Mouse (Mus musculus) midbrain, embryonic 10.5 days (tissue): ENCODE data around the gene Sbno2. TPM values are rescaled to one million over a fixed set of nuclear protein-coding genes. Genes with fewer than 3 reads are reported as not detected.
A peak's percentile ranks its signal among the peaks of the same experiment; 100 is the strongest.

Experiments
- DNase-seq: peaks from one replicate; pipeline ENCODE4 v3.0.0-alpha.2; 2017; ENCODE audit warnings: low spot score
- H3K27ac ChIP-seq: fragments of 300-500 bp; sonication (generic); replicated peaks from 2 replicates; pipeline ENCODE4 v1.5.1; 2016; ENCODE audit warnings: mild to moderate bottlenecking
- H3K27me3 ChIP-seq: fragments of 300-500 bp; sonication (generic); 2 replicates; pipeline ENCODE4 v1.6.1; 2016; ENCODE audit warnings: low read depth, mild to moderate bottlenecking; ENCODE audit not compliant: poor library complexity, severe bottlenecking
- H3K36me3 ChIP-seq: fragments of 300-500 bp; sonication (generic); 2 replicates; pipeline ENCODE4 v1.6.1; 2016; ENCODE audit warnings: mild to moderate bottlenecking, moderate library complexity
- H3K4me1 ChIP-seq: fragments of 300-500 bp; sonication (generic); 2 replicates; pipeline ENCODE4 v1.6.1; 2016
- H3K4me3 ChIP-seq: fragments of 300-500 bp; sonication (generic); 2 replicates; pipeline ENCODE4 v1.5.1; 2016; ENCODE audit warnings: mild to moderate bottlenecking, moderate library complexity
- H3K9me3 ChIP-seq: fragments of 300-500 bp; sonication (generic); replicated peaks from 2 replicates; pipeline ENCODE4 v1.6.1; 2016; ENCODE audit warnings: mild to moderate bottlenecking
- WGBS: fragments of 180-500 bp; shearing (Covaris S2); methylation state at CpG from one replicate; pipeline ENCODE4 v1.1.7; 2016; 5-methylcytosine and 5-hydroxymethylcytosine counted together
- polyA plus RNA-seq: library from polyadenylated mRNA; unstranded; fragments of >200 nt; fragmentation: Nextera tagmentation; extraction: Ambion mirVana; gene quantifications from 2 replicates; pipeline ENCODE4 v1.2.1, GENCODE M21; 2016

Sbno2 gene
- polyA plus RNA-seq, 1 experiment from 2014 or later: 15.0 TPM

DNA sequence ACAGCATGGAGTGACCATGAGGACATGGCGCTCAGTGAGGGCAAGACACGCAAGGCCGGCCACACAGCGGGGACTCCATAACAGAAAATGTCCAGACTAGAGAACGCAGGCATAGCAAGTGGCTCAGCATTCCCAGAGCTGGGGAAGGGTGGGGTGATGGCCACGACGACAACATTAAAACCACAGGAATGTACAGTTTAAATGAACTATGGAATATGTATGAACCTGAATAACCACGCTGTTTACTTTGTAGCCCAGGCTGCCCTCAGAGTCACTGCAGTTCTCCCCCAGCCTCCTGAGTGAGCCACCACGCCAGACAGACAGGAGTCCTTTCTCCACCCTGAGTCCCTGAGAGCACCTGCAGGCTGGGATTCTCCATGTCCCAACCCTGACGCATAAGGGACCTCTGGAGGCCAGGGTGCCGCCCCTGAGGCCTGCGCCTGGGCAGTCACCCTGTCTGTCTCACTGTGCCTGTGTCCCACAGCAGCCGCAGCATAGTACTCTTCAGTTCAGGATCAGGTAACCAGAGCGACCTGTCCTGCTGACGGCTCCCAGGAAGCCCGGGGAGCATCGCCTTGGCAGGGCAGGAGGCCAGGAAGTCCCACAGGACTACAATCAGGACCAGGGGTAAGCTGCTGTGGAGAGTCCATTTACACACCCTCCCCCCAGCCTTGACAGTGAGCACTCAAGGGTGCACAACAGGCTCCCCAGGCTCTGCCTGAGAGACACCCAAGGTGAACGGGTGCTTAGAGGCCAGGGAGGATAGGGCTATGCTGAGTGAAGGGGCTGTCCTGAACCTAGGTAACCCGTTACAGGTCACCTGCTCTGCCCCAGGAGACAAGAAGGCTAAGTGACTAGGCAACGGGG lies 32.5 kb downstream of the Sbno2 start:
- 0 out of 2 replicates have a peak, but pooled peaks cover 6% of the 10 kb centered on the region for H3K36me3 ChIP-seq
- no peak overlapping the region for H3K4me3 ChIP-seq
- no peak overlapping the region for H3K27ac ChIP-seq
- peaks cover 26% of the 10 kb centered on the region for H3K4me1 ChIP-seq
- H3K27me3 ChIP-seq: 0 out of 2 replicates have a peak, but pooled peaks cover 6% of the 10 kb centered on the region
- WGBS: 84% methylated on average over 20 of the region's 20 CpGs
- no peaks in the 10 kb centered on the region for H3K9me3 ChIP-seq
- no peak for DNase-seq

DNA sequence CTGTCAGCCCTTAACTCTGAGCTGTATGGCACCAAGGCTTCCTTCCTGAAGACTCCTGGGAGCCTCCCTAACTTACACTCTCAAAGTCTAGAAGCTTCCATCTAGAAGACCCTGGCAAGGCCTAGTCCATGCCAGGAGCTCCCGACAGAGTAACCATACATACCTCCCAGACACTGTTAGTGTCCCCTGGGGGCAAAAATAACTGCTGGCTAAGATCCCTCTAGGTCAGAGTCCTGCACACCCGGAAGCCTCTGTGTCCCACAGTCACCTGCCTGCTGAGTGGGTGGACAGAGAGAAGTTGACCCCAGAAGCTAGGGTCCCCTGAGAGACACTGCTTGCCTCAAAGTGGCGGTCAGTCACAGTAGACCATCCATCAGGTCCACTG lies 33.9 kb downstream of the Sbno2 start:
- H3K4me1 ChIP-seq: peaks cover 26% of the 10 kb centered on the region
- DNase-seq: no peak
- H3K27ac ChIP-seq: no peak overlapping the region
- H3K27me3 ChIP-seq: 0 out of 2 replicates have a peak, but pooled peaks cover 6% of the 10 kb centered on the region
- no peaks in the 10 kb centered on the region for H3K9me3 ChIP-seq
- WGBS: 83% methylated on average over 3 of the region's 3 CpGs
- H3K4me3 ChIP-seq: no peak overlapping the region
- H3K36me3 ChIP-seq: peaks cover 13% of the 10 kb centered on the region

DNA sequence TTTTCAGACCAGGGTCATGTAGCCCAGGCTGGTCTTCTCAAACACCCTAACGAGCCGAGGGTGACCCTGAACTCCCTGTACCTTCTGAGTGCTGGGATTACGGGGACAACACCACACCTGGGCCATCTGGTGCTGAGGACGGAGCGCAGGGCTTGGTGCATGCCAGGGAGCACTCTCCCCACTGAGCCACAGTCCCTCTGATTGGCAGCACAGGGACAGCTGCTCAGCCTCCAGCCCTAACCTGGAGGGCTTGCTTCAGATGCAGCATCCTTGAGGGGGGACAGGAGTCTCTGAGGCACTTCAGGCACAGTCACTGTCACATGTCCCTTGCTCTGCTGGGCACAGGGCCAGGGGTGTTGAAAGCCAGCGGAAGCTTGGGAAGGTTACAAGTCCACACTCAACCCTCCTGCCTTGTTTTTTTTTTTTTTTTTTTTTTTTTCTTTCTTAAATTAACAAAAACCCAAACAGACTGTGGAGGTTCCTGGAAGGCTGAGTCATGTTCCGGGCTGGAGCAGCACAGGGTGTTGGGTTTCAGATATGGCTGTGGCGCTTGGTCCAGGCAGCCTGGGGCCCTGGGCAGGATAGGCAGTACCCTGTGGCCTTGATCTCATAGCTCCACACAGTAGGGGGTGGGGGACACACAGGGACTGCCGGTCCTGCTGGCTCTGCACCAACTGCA lies 34.4 kb downstream of the Sbno2 start:
- H3K36me3 ChIP-seq: peaks cover 16% of the 10 kb centered on the region
- no peak overlapping the region for H3K4me3 ChIP-seq
- H3K27ac ChIP-seq: 0 out of 2 replicates have a peak overlapping the region, but pooled peaks have one; percentile 35
- H3K4me1 ChIP-seq: peaks cover 25% of the 10 kb centered on the region
- no peaks in the 10 kb centered on the region for H3K9me3 ChIP-seq
- DNase-seq: no peak
- 0 out of 2 replicates have a peak, but pooled peaks cover 6% of the 10 kb centered on the region for H3K27me3 ChIP-seq
- 75% methylated on average over 9 of the region's 9 CpGs for whole genome bisulfite sequencing

DNA sequence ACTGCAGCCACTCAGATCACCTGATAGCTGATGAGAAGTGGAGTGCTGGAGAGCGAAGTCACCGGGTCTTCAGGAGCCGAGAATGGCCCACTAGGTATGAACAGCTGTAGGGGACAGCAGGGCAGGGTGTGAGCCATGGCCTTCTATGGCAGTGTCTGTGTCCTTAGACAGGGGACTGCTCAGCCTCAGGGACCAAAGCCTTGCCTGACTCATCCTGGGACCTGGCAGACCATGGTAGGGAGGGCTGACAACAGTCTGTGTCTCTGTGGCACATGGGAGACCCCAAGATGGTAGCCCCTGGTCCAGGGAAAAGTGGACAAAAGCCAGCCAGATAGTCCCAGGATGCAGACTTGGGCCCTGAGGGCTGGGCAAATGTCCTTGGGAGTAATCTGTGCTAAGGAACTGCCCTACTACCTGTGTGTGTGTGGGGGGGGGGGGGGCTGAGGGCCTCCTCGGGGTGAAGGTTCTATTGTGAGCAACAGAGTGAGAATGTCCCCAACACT lies 35.4 kb downstream of the Sbno2 start:
- H3K4me3 ChIP-seq: no peak overlapping the region
- H3K36me3 ChIP-seq: peaks cover 20% of the 10 kb centered on the region
- no peak overlapping the region for H3K27ac ChIP-seq
- WGBS: 91% methylated on average over 4 of the region's 4 CpGs
- DNase-seq: no peak
- no peaks in the 10 kb centered on the region for H3K9me3 ChIP-seq
- H3K4me1 ChIP-seq: peaks cover 15% of the 10 kb centered on the region
- 0 out of 2 replicates have a peak, but pooled peaks cover 3% of the 10 kb centered on the region for H3K27me3 ChIP-seq

DNA sequence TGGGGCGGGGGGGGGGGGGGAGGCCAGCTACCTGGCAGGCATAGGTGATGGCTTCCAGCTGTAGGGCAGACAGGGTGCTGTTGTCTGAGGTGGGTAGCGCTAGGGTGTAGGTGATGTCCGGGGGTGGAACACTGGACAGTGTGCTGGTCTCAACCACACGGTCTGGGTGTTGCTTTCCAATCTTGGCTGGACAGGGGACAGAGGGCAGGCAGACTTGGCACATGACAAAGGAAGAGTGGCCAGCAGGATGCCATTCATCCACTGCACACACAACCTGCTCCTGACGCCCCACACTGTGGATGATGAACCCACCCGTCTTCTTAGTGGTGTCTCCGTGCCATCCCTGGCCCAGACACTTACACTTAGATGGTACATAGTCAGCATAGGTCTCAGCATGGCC lies 36.1 kb downstream of the Sbno2 start:
- 90% methylated on average over 6 of the region's 7 CpGs for WGBS
- peaks cover 11% of the 10 kb centered on the region for H3K4me1 ChIP-seq
- H3K27me3 ChIP-seq: no peaks in the 10 kb centered on the region
- no peak overlapping the region for H3K4me3 ChIP-seq
- peaks cover 27% of the 10 kb centered on the region for H3K36me3 ChIP-seq
- no peak overlapping the region for H3K27ac ChIP-seq
- DNase-seq: no peak
- no peaks in the 10 kb centered on the region for H3K9me3 ChIP-seq

GRCm38 (mm10) chr10:80063877-80064650 lies 41.3 kb downstream of the Sbno2 start:
- DNase-seq: no peak
- Histone ChIP-seq H3K27ac (0 out of 2 replicates have a peak overlapping the region, but pooled peaks have one; percentile 28), H3K27me3 (no peaks in the 10 kb centered on the region), H3K4me3 (no peak overlapping the region), H3K36me3 (peaks cover 74% of the 10 kb centered on the region), H3K4me1 (no peaks in the 10 kb centered on the region), H3K9me3 (no peaks in the 10 kb centered on the region)
- WGBS: 73% methylated on average over 23 of the region's 23 CpGs

DNA sequence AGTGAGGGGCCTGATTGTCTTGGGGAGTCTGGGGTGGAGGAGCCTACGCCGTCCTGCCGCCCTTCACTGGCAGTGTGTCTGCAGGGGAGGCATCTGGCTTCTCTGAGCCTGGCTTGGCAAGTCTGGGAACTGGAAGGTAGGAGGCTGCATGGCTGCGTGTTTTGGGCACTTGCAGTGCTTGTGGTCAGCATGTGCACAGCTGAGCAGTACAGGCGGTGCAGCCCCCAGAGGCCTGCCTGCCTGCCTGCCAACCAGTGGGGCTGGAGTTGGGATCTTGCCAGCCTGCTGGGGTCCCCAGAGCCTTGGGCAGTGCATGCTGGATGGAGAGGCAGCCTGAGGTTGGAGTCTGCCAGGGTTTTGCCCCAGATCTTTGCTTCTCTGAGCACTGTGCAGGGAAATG lies 42.3 kb downstream of the Sbno2 start:
- H3K36me3 ChIP-seq: peaks cover 83% of the 10 kb centered on the region
- 95% methylated on average over 5 of the region's 5 CpGs for WGBS
- DNase-seq: no peak
- no peaks in the 10 kb centered on the region for H3K9me3 ChIP-seq
- no peaks in the 10 kb centered on the region for H3K27me3 ChIP-seq
- no peak overlapping the region for H3K4me3 ChIP-seq
- H3K27ac ChIP-seq: no peak overlapping the region
- no peaks in the 10 kb centered on the region for H3K4me1 ChIP-seq

DNA sequence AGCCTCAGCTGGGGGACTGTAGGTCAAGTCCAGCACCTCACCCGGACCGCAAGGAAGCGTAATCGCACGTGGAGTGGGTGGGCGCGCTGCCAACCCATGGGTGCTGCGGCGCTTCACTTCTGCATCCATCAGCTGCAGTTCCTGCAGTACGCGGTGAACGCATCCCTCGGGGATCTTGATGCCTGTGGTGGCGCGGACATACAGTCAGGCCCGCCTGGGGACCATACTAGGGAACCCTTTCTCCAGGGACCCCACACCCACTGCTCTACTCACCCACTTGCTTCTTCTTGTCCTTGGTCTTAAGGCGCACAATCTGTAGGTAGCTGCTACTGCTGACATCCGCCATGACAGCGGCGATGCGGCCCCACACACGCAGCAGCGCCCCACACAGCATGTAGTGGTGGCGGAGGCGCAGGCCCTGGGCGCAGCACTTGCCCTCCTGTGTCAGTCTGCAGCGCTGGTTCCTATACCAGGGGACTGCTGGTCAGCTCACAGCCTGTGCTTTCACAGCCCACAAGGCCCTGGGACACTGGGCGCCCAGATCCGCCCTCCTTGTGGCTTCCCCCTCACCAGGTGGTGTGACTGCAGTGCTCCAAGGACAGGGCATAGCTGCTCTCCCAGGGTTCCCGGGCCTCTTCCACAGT lies 47.6 kb downstream of the Sbno2 start:
- no peaks in the 10 kb centered on the region for H3K9me3 ChIP-seq
- 81% methylated on average over 30 of the region's 30 CpGs for WGBS
- H3K36me3 ChIP-seq: peaks cover 75% of the 10 kb centered on the region
- H3K4me1 ChIP-seq: peaks cover 32% of the 10 kb centered on the region
- DNase-seq: no peak
- H3K27ac ChIP-seq: no peak overlapping the region
- no peaks in the 10 kb centered on the region for H3K27me3 ChIP-seq
- H3K4me3 ChIP-seq: no peak overlapping the region

GRCm38 (mm10) chr10:80056976-80057682 lies 48.2 kb downstream of the Sbno2 start:
- Histone ChIP-seq H3K36me3 (peaks cover 68% of the 10 kb centered on the region), H3K4me1 (peaks cover 38% of the 10 kb centered on the region), H3K4me3 (no peak overlapping the region), H3K9me3 (no peaks in the 10 kb centered on the region), H3K27me3 (no peaks in the 10 kb centered on the region), H3K27ac (no peak overlapping the region)
- no peak for DNase-seq
- WGBS: 90% methylated on average over 27 of the region's 27 CpGs

GRCm38 (mm10) chr10:80056506-80056905 lies 48.9 kb downstream of the Sbno2 start:
- no peaks in the 10 kb centered on the region for H3K9me3 ChIP-seq
- no peaks in the 10 kb centered on the region for H3K27me3 ChIP-seq
- H3K27ac ChIP-seq: no peak overlapping the region
- H3K4me1 ChIP-seq: peaks cover 45% of the 10 kb centered on the region
- H3K4me3 ChIP-seq: no peak overlapping the region
- 89% methylated on average over 4 of the region's 4 CpGs for whole genome bisulfite sequencing
- DNase-seq: no peak
- H3K36me3 ChIP-seq: peaks cover 62% of the 10 kb centered on the region

- DNase-seq: no peak
- Histone ChIP-seq H3K27me3 (no peaks in the 10 kb centered on the region), H3K27ac (no peak overlapping the region), H3K4me3 (peak overlapping the region; percentile 95; the same call in 1 of the 2 replicates), H3K4me1 (peaks cover 51% of the 10 kb centered on the region), H3K36me3 (peaks cover 56% of the 10 kb centered on the region), H3K9me3 (no peaks in the 10 kb centered on the region)
- WGBS: 94% methylated on average over 9 of the region's 10 CpGs
These were observed 49.5 kb downstream of the Sbno2 start for GRCm38 (mm10) chr10:80055891-80056290.
